Mouse (Mus musculus) erythroblast, embryonic 14.5 days (primary cell): Measurements from ENCODE around the gene Tm6sf2.

Source experiments
- GATA1 ChIP-seq: IDR thresholded peaks from 2 replicates; pipeline ENCODE4 v1.6.1; 2012; ENCODE audit warnings: low read length, inconsistent platforms, mixed read lengths
- TAL1 ChIP-seq: IDR thresholded peaks from 3 replicates; pipeline ENCODE4 v1.6.1; 2012; ENCODE audit warnings: low read length, inconsistent platforms, mixed read lengths

- no peak for TF ChIP-seq TAL1
- TF ChIP-seq GATA1, result no peak
These were observed 37.7 kb downstream of the Tm6sf2 start for GRCm38 (mm10) chr8:70110451-70110850.
